Mouse (Mus musculus) MEL (cell line): ENCODE measurements at regions not wholly inside any gene's neighbourhood (a gene's known extent, or its start where the extent isn't known, plus 50 kb on each side); places are given as distances from the start of the nearest gene placed in this dataset.

ENCODE experiments used
- BHLHE40 ChIP-seq: IDR thresholded peaks from 2 replicates; pipeline ENCODE4 v1.6.1; 2012; ENCODE audit warnings: low read depth, mild to moderate bottlenecking, inconsistent platforms, low read length, improper control_type of control experiment, borderline replicate concordance
- CTCF ChIP-seq, 3 experiments: IDR thresholded peaks in 2 of 3; conservative IDR thresholded peaks in 1 of 3; 2 replicates each; pipeline ENCODE4 v1.5.1; 2011 to 2012; ENCODE audit warnings: low read length in 3 of 3, low read depth in 2 of 3, mild to moderate bottlenecking in 2 of 3, improper control_type of control experiment in 1 of 3, inconsistent platforms in 1 of 3, mixed read lengths in 1 of 3, moderate library complexity in 1 of 3; ENCODE audit not compliant: control insufficient read depth in 1 of 3, insufficient read depth in 1 of 3, poor library complexity in 1 of 3, severe bottlenecking in 1 of 3
- POLR2A ChIP-seq, 2 experiments: IDR thresholded peaks; 2 replicates each; pipeline ENCODE4 v1.6.1; 2011 to 2012; ENCODE audit warnings: low read length in 2 of 2, mild to moderate bottlenecking in 2 of 2, control low read depth in 1 of 2, improper control_type of control experiment in 1 of 2, low read depth in 1 of 2, moderate library complexity in 1 of 2; ENCODE audit not compliant: control insufficient read depth in 1 of 2, insufficient read depth in 1 of 2, poor library complexity in 1 of 2
- USF2 ChIP-seq, 2 experiments: IDR thresholded peaks; 2 replicates each; pipeline ENCODE4 v1.6.1; 2011 to 2012; ENCODE audit warnings: improper control_type of control experiment in 2 of 2, low read length in 2 of 2, borderline replicate concordance in 1 of 2, inconsistent platforms in 1 of 2, low read depth in 1 of 2, mild to moderate bottlenecking in 1 of 2; ENCODE audit not compliant: insufficient read depth in 1 of 2
- ZNF384 ChIP-seq: IDR thresholded peaks from 2 replicates; pipeline ENCODE4 v1.6.1; 2012; ENCODE audit warnings: low read depth, mild to moderate bottlenecking, inconsistent platforms, low read length, improper control_type of control experiment

GRCm38 (mm10) chr15:11589795-11590194 is 190.3 kb upstream of the Tars start:
- no peak for TF ChIP-seq CTCF (IDR thresholded peaks at IDR 0.05 in 2 of 3, conservative IDR thresholded peaks at IDR 0.05 in 1 of 3; ENCODE audit: control insufficient read depth in 1 of 3, insufficient read depth in 1 of 3, low read depth in 2 of 3, low read length in 3 of 3, poor library complexity in 1 of 3, severe bottlenecking in 1 of 3)
- no peak for TF ChIP-seq ZNF384
- TF ChIP-seq BHLHE40, result no peak
- TF ChIP-seq POLR2A (IDR thresholded peaks at IDR 0.05; ENCODE audit: control insufficient read depth in 1 of 2, insufficient read depth in 1 of 2, low read depth in 1 of 2, low read length in 2 of 2, poor library complexity in 1 of 2), result no peak
- no peak for TF ChIP-seq USF2 (IDR thresholded peaks at IDR 0.05; ENCODE audit: borderline replicate concordance in 1 of 2, insufficient read depth in 1 of 2, low read depth in 1 of 2, low read length in 2 of 2)
